Mouse (Mus musculus): ENCODE measurements at regions not wholly inside any gene's neighbourhood (a gene's known extent, or its start where the extent isn't known, plus 50 kb on each side); places are given as distances from the start of the nearest gene placed in this dataset.

DNA sequence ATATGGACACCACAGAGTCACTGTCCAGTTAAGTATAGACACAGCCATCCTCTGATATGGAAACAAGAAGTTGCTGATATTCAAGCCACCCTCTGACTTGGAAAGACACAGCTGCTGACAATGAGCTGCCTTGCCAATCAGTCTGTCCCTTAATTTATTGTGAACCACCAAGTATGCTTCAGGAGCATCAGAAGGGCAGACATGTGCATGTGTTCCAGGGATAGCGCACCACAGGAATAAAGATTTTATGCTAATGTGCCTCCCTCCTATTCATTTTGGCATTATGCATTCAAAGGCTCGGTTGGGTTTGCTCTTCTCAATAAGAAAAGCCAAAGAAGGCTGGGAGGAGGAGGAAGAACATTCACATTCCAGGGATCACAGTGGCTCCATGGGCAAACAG, 120.0 kb upstream of the Tmtc1 start:
- no peaks in the 10 kb centered on the region for H3K79me2 ChIP-seq (replicated peaks; ENCODE audit: control insufficient read depth, extremely low read depth, insufficient read depth, poor library complexity, severe bottlenecking)
- H3K27ac ChIP-seq (ENCODE audit: insufficient read depth, low read depth): no peak overlapping the region
- no peak overlapping the region for H3K4me2 ChIP-seq (ENCODE audit: insufficient read depth, low read depth, poor library complexity, severe bottlenecking)
- TF ChIP-seq TCF12 (IDR thresholded peaks at IDR 0.05; ENCODE audit: low read depth, low read length) (no peak), UBTF (IDR thresholded peaks at IDR 0.05; ENCODE audit: low read depth, low read length) (no peak), ZMIZ1 (IDR thresholded peaks at IDR 0.05; ENCODE audit: low read depth, low read length) (no peak), MEF2A (IDR thresholded peaks at IDR 0.05; ENCODE audit: borderline replicate concordance, low read depth, low read length) (no peak), USF2 (conservative IDR thresholded peaks at IDR 0.05; ENCODE audit: low read depth, low read length) (no peak), CHD1 (IDR thresholded peaks at IDR 0.05; ENCODE audit: low read depth, low read length) (no peak), RCOR1 (conservative IDR thresholded peaks at IDR 0.05; ENCODE audit: low read depth, low read length) (no peak), POLR2A (IDR thresholded peaks at IDR 0.05; ENCODE audit: low read depth, low read length) (no peak), JUN (IDR thresholded peaks at IDR 0.05; ENCODE audit: insufficient read depth, low read depth, low read length) (no peak), MAX (IDR thresholded peaks at IDR 0.05; ENCODE audit: low read length) (no peak), BHLHE40 (IDR thresholded peaks at IDR 0.05; ENCODE audit: low read depth, low read length) (no peak), JUND (conservative IDR thresholded peaks at IDR 0.05; ENCODE audit: low read depth, low read length) (no peak), MAZ (IDR thresholded peaks at IDR 0.05; ENCODE audit: low read depth, low read length) (no peak), POLR2AphosphoS2 (IDR thresholded peaks at IDR 0.05; ENCODE audit: low read depth, low read length) (no peak), NELFE (IDR thresholded peaks at IDR 0.05; ENCODE audit: low read depth, low read length) (no peak), NRF1 (IDR thresholded peaks at IDR 0.05; ENCODE audit: low read depth, low read length) (no peak), USF1 (IDR thresholded peaks at IDR 0.05; ENCODE audit: low read depth, low read length) (no peak), ZNF384 (IDR thresholded peaks at IDR 0.05; ENCODE audit: low read depth, low read length) (no peak), CHD2 (IDR thresholded peaks at IDR 0.05; ENCODE audit: low read length) (no peak), MAFK (IDR thresholded peaks at IDR 0.05; ENCODE audit: insufficient replicate concordance, low read length) (no peak)
- in situ Hi-C loops (cut with MboI; ENCODE audit: low pct_ligation_motif_present, low pct_unique_long_range_greater_than_20kb, low sequenced_read_pairs): no loop called here
- no peak for DNase-seq (ENCODE audit: extremely low read depth)
- dilution Hi-C loops (cut with MboI; ENCODE audit: extremely low pct_ligation_motif_present, extremely low pct_unique_long_range_greater_than_20kb, low sequenced_read_pairs): no loop called here
- H3K9ac ChIP-seq (ENCODE audit: insufficient read depth, low read depth): no peak overlapping the region
- H3K27me3 ChIP-seq (replicated peaks): no peaks in the 10 kb centered on the region
- peaks cover 0 to 3% of the 10 kb centered on the region in 2 experiments; a peak in 1 of 4 replicates for H3K4me1 ChIP-seq (ENCODE audit: control insufficient read depth in 1 of 2, insufficient read depth in 2 of 2)
- H3K4me3 ChIP-seq (replicated peaks in 1 of 3; ENCODE audit: low read depth in 2 of 3, low read length in 2 of 3, poor library complexity in 1 of 3): no peak overlapping the region
- H3K36me3 ChIP-seq (replicated peaks in 1 of 2; ENCODE audit: control insufficient read depth in 1 of 2, insufficient read depth in 1 of 2, low read length in 1 of 2): no peaks in the 10 kb centered on the region
- H3K9me3 ChIP-seq (replicated peaks; ENCODE audit: low read length): no peaks in the 10 kb centered on the region

DNA sequence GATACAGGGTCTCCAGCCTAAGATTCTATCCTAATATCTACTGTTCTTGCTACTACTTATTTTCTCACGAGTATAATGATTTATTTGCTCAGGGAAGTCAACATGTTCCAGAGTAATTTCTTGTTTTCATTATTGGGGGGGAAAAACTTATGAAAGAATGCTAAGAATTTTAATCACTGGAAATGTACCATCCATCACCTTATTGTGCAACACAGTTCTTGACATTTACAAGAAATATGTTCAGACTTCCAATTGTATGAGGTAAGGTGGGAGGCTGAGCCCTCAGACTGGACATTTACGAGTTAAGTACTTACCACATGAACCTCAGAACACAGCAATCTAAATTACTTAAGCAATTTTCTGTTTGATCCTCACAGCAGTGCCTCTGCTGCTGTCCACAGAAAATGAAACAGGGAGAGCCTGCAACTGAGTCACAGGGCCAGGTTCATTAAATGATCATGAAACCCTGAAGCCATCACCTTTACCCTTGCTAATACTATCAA, 118.1 kb upstream of the Tmtc1 start:
- Histone ChIP-seq H3K27me3 (replicated peaks) (no peaks in the 10 kb centered on the region), H3K4me3 (replicated peaks in 1 of 3; ENCODE audit: low read depth in 2 of 3, low read length in 2 of 3, poor library complexity in 1 of 3) (no peak overlapping the region), H3K9ac (ENCODE audit: insufficient read depth, low read depth) (no peak overlapping the region), H3K79me2 (replicated peaks; ENCODE audit: control insufficient read depth, extremely low read depth, insufficient read depth, poor library complexity, severe bottlenecking) (no peaks in the 10 kb centered on the region), H3K4me1 (ENCODE audit: control insufficient read depth in 1 of 2, insufficient read depth in 2 of 2) (0 out of 4 replicates have a peak, but pooled peaks cover 0 to 3% of the 10 kb centered on the region in 2 experiments), H3K27ac (ENCODE audit: insufficient read depth, low read depth) (no peak overlapping the region), H3K36me3 (replicated peaks in 1 of 2; ENCODE audit: control insufficient read depth in 1 of 2, insufficient read depth in 1 of 2, low read length in 1 of 2) (no peaks in the 10 kb centered on the region), H3K4me2 (ENCODE audit: insufficient read depth, low read depth, poor library complexity, severe bottlenecking) (no peak overlapping the region), H3K9me3 (replicated peaks; ENCODE audit: low read length) (no peaks in the 10 kb centered on the region)
- in situ Hi-C loops (cut with MboI; ENCODE audit: low pct_ligation_motif_present, low pct_unique_long_range_greater_than_20kb, low sequenced_read_pairs): no loop called here
- no peak for TF ChIP-seq USF1 (IDR thresholded peaks at IDR 0.05; ENCODE audit: low read depth, low read length)
- TF ChIP-seq BHLHE40 (IDR thresholded peaks at IDR 0.05; ENCODE audit: low read depth, low read length): no peak
- TF ChIP-seq IRF4 (IDR thresholded peaks at IDR 0.05; ENCODE audit: low read depth, low read length): no peak
- TF ChIP-seq CHD2 (IDR thresholded peaks at IDR 0.05; ENCODE audit: low read length): no peak
- no peak for TF ChIP-seq ZC3H11A (IDR thresholded peaks at IDR 0.05; ENCODE audit: low read depth, low read length)
- no peak for TF ChIP-seq ETS1 (conservative IDR thresholded peaks at IDR 0.05; ENCODE audit: low read depth, low read length)
- TF ChIP-seq POLR2AphosphoS2 (IDR thresholded peaks at IDR 0.05; ENCODE audit: low read depth, low read length): no peak
- no peak for TF ChIP-seq MYC (IDR thresholded peaks at IDR 0.05; ENCODE audit: low read depth, low read length)
- no peak for TF ChIP-seq JUN (IDR thresholded peaks at IDR 0.05; ENCODE audit: insufficient read depth, low read depth, low read length)
- TF ChIP-seq POLR2A (IDR thresholded peaks at IDR 0.05; ENCODE audit: low read depth, low read length): no peak
- dilution Hi-C loops (cut with MboI; ENCODE audit: extremely low pct_ligation_motif_present, extremely low pct_unique_long_range_greater_than_20kb, low sequenced_read_pairs): no loop called here
- DNase-seq (ENCODE audit: extremely low read depth): no peak
